Mouse (Mus musculus): ENCODE measurements around the gene Mvd.

The Mvd gene

GRCm38 (mm10) chr8:122443262-122444006 lies at the start of gene Mvd:
Mvd (minus strand) TSS chr8:122443422.
- peak; percentile 100 for DNase-seq (ENCODE audit: low spot score)

GRCm38 (mm10) chr8:122488387-122488786 lies 45.2 kb upstream of the Mvd start:
- DNase-seq (ENCODE audit: low spot score): no peak

GRCm38 (mm10) chr8:122484831-122485230 lies 41.6 kb upstream of the Mvd start:
- DNase-seq (ENCODE audit: low spot score): peak; percentile 34

GRCm38 (mm10) chr8:122483877-122484276 lies 40.7 kb upstream of the Mvd start:
- DNase-seq (ENCODE audit: low spot score): no peak

- no peak for DNase-seq (ENCODE audit: low spot score)
Measured at GRCm38 (mm10) chr8:122482448-122482847, 39.2 kb upstream of the Mvd start.

GRCm38 (mm10) chr8:122475580-122476320 lies 32.5 kb upstream of the Mvd start, which contains the start of the genes Rnf166 and Ctu2:
Rnf166 (minus strand) TSS chr8:122476064.
Ctu2 (plus strand) TSS chr8:122476143.
- DNase-seq (ENCODE audit: low spot score): peak; percentile 90

GRCm38 (mm10) chr8:122474951-122475560 lies 31.8 kb upstream of the Mvd start:
- no peak for DNase-seq (ENCODE audit: low spot score)

- peak; percentile 49 for DNase-seq (ENCODE audit: low spot score)
Measured at GRCm38 (mm10) chr8:122473911-122474421, 30.7 kb upstream of the Mvd start.

- DNase-seq (ENCODE audit: low spot score): no peak
Measured at GRCm38 (mm10) chr8:122470691-122471090, 27.5 kb upstream of the Mvd start.

- DNase-seq (ENCODE audit: low spot score): no peak
Measured at GRCm38 (mm10) chr8:122469965-122470364, 26.7 kb upstream of the Mvd start.

GRCm38 (mm10) chr8:122469407-122469806 lies 26.2 kb upstream of the Mvd start:
- no peak for DNase-seq (ENCODE audit: low spot score)

GRCm38 (mm10) chr8:122467816-122468215 lies 24.6 kb upstream of the Mvd start:
- no peak for DNase-seq (ENCODE audit: low spot score)

- no peak for DNase-seq (ENCODE audit: low spot score)
Measured at GRCm38 (mm10) chr8:122464985-122465384, 21.8 kb upstream of the Mvd start.

GRCm38 (mm10) chr8:122463651-122464640 lies 20.7 kb upstream of the Mvd start:
- peak; percentile 57 for DNase-seq (ENCODE audit: low spot score)

- DNase-seq (ENCODE audit: low spot score): no peak
Measured at GRCm38 (mm10) chr8:122462510-122462909, 19.3 kb upstream of the Mvd start.

- no peak for DNase-seq (ENCODE audit: low spot score)
Measured at GRCm38 (mm10) chr8:122461473-122462148, 18.4 kb upstream of the Mvd start.

- peak; percentile 71 for DNase-seq (ENCODE audit: low spot score)
Measured at GRCm38 (mm10) chr8:122460524-122461472, 17.6 kb upstream of the Mvd start, which contains the start of gene Snai3. Snai3 (minus strand) TSS chr8:122460733.

- DNase-seq (ENCODE audit: low spot score): no peak
Measured at GRCm38 (mm10) chr8:122459990-122460389, 16.8 kb upstream of the Mvd start.

- no peak for DNase-seq (ENCODE audit: low spot score)
Measured at GRCm38 (mm10) chr8:122459218-122459900, 16.1 kb upstream of the Mvd start.
